Mouse (Mus musculus) left cerebral cortex, postnatal 36 days (tissue): ENCODE data around the gene 3110021N24Rik. TPM values are rescaled to one million over a fixed set of nuclear protein-coding genes. Genes with fewer than 3 reads are reported as not detected.
A peak's percentile ranks its signal among the peaks of the same experiment; 100 is the strongest.

Experiments
- DNase-seq, 2 experiments: peaks; one replicate each; pipeline ENCODE4 v3.0.0; 2021 to 2022; ENCODE audit warnings: low spot score in 2 of 2, mixed read lengths in 1 of 2
- intact Hi-C: fragments of 180-260 bp; cut with DNase I; formaldehyde crosslinking; loops from one replicate; pipeline ENCODE4 v1.15.1; 2025
- total RNA-seq, 2 experiments: library from RNA; stranded (reverse); gene quantifications; 2 replicates each; pipeline ENCODE4 v1.2.3; 2021

3110021N24Rik gene
- total RNA-seq, 2 experiments from 2014 or later, result 1.3 to 1.7 TPM

DNA sequence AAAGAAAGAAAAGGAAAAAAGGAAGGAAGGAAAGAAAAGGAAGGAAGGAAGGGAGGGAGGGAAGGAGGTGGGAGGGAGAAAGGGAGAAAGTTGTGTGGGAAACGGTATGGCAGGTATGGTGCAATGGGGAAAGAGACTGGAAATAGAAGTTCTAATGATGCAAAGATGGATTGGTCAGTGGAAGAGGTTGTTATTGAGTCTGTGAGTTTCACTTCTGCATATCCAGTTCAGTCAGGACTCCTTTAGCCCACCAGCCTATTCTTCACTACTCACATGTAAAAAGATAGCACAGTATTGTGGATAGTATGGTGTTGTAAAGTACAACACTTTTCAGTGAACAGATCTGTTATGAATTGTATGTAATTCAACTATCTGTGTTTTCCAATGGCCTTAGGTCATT lies 71.1 kb downstream of the 3110021N24Rik start:
- intact Hi-C loops, result no loop called here
- no peak for DNase-seq

DNA sequence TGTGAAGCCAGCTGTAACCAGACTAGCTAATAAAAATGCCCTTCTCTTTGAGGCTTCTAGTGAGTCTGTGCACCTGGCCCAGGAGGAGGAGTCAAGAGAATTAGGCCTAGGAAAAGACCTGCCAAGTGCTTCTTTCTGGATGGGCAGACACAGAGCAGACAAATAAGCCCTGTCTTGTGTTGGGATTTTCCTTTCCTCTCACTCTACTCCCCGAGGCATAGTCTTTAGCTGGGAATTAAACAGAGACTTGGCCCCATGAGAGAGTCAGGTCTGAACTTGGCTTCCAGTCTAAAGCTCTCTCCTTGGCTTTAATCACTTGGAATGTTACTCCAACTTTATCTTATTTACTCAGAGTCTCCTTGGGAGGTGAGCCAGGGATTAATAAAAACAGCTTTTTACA lies 74.5 kb downstream of the 3110021N24Rik start:
- no peak for DNase-seq
- intact Hi-C loops, result no loop called here

DNA sequence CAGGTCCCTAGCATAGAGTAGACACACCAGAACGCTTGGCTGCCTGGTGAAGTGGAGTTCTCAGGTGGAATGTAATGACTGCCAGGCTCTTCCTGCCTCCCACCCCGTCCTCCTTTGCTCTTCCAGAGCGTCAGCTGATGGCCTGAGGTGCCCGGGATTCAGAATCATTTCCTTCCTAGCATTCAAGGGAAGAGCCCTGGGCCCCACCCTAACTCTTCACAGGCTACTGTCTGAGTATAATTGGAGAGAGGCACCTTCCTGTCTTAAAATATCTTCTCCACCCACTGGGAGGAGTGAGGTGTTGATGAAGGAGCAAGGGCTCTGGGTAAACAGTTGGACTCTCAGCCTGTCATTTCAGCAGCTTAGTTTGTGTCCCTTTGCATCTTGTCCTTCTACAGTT lies 77.3 kb downstream of the 3110021N24Rik start:
- no peak for DNase-seq
- intact Hi-C loops, result no loop called here

DNA sequence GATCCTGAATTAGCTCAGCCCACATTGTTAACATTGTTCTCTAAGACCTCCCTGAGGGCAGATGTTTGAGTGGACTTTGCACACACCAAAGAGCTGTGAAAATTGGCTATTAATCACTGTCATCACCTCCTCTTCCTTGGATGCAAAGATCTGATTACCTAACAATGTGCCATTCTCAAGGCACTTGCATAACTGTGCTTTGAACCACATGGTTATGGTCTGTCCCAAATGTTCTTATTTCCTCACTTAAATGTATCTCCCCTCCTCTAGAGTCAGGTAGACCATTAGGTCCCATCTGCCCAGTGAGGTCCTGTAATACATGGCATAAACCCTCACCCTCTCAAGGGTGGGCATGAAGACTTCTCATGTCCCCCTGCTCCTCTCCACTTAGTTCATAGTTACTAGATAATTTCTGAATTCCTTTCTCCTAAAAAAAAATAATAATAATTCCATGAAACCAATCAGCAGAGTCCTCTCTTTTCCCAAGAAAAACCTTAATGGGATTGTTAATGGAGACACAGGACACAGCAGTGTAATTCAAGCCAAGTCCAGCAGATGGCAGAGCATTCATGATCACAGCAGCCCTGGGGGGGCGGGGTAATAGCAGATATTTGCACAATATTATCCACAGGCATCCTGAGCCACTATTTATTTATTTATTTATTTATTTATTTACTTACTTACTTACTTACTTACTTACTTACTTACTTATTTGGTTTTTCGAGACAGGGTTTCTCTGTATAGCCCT lies 78.8 kb downstream of the 3110021N24Rik start:
- intact Hi-C loops, result no loop called here

DNA sequence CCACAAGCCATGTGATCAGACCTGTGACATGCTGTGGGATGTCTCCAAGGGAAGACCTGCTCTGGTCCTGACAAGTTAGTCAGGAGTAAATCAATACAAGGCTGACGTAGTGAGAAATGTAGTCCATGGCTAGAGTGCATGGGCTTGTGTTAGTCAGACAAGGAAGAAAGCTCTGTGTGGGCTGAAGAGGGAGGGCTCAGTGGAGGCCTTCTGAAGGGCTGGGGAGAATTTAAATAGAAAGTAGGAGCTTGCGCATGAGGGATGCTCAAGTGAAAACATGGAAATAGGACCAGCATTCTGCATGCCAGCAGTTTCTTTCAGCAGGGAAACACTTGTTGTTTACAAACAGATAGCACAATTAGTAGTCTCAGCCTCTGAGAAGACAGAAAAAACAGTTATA lies 84.1 kb downstream of the 3110021N24Rik start:
- intact Hi-C loops, result no loop called here
- DNase-seq, result no peak

More for the DNA sequence above, 78.8 kb downstream of the 3110021N24Rik start:
- peak; percentile 15 to 44 for DNase-seq

DNA sequence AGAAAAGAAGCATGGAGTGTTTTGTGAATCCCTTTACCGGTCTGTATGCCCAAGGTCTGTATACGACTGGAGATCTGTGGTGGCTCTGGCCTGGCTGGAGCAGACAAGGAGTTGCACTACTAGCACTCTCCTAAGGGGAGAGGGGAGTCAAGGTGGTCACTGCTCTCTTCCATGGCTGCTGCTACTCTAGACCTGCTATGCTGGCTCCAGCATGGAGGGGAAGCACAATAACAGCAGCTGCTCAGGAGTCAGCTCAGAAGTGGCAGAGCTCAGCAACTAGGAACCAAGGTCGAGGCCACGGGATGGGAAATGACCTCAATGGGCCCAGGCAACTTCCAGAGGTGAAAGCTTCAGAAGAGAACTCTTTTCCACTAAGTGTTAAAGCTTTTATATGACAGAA lies 91.7 kb downstream of the 3110021N24Rik start:
- intact Hi-C loops, result no loop called here
- no peak for DNase-seq

DNA sequence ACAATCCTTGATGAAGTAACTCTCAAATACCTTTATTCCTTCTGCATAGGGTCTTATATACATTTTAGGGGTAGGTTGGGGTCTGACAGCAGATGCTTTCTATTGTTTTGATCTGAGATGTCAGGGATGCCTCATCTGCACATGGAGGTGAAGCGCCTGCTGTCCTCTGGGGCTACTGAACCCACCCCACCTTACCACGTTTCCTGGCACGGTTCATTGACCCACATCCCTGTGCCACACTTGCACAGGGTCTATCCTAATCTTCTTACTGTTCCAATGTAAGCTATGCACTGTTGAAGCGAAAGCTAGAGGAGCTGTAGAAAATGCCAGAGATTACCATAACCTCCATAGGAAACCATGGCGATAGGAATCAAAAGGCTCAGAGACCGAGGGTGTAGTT lies 92.1 kb downstream of the 3110021N24Rik start:
- no peak for DNase-seq
- intact Hi-C loops, result no loop called here

DNA sequence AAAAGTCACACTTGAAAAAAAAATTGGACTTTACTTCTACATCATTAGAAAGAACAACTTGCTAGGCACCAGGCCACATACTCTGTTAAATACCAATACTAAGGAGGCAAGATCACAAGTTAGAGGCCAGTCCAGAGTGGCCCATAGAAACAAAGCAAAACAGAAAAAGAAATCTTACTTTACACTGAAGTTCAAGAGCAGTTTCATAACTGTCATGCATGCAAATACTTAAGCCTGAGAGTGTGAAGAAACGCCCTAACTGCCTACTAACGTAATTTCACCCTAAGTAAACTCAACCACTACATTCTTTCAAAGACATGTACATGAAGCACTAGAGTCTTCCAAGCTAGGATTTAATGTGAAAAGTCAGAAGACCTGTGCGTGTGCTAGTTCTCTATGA lies 106.2 kb downstream of the 3110021N24Rik start:
- intact Hi-C loops, result no loop called here
- DNase-seq, result no peak

DNA sequence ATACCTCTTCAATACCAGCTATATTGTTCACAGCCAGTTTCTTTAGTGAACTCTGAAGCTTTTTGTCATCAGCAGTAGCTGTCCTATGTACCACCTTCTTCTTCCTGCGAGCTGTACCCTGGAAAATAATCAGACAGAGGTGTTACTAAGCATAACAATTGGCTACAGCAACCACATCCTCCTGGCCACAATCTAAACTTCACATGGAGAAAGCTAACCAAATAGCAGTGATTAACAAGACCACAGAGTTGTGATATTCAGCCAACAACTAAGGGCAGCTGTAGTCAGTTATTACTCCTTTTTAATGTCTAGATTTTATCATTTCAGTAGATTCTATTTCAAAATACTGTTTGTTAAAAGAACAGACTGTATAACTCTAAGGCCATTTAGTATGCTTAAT lies 106.6 kb downstream of the 3110021N24Rik start:
- intact Hi-C loops, result no loop called here

DNA sequence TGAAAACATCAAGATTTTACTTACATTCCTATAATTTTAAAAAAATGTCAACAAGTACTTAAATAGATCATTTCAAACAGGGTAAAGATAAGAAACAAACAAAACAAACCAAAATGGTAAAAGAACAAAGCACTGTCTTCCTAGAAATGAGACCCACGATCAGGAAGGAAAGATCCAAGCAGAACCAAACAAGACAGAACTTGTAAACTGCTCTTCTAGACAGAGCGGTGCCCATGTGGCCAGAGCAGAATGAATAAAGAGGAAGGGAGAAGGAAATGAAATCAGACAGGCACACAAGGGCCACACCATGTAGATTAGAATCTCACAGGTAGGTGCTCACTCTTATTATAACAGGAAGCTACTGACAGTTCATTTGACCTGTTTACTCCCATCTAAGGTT lies 107.2 kb downstream of the 3110021N24Rik start:
- DNase-seq, result no peak
- intact Hi-C loops, result no loop called here

More for the DNA sequence above, 106.6 kb downstream of the 3110021N24Rik start:
- DNase-seq, result no peak

DNA sequence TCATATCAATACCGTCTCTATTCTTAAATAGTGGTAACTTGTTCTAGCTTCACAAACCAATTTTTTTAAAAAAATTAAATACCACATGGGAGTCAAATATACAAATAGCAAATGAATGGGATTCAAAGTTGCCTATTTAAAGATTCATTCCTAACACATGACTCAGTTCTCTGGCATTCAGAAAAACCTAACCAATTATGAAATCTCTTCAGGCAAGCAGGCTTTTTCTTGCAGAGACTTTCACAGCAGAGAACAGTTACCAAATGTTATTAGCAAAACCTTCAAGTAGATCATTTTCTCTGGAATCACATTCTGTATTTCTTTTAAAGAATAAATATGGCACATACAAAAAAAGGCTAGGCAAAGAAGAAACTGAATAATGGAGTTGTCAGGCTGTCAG lies 111.2 kb downstream of the 3110021N24Rik start:
- DNase-seq, result no peak

More for the DNA sequence above, 111.2 kb downstream of the 3110021N24Rik start:
- intact Hi-C loops, result no loop called here

Other genes starting within 250 kb of the 3110021N24Rik start
- 10 to 100 TPM; 28.7 to 29.1 TPM for gene Prpf38a, start 140.3 kb upstream of the 3110021N24Rik start, total RNA-seq
- gene Orc1, start 140.2 kb upstream of the 3110021N24Rik start, total RNA-seq, result not detected
- gene Cc2d1b, start 99.7 kb upstream of the 3110021N24Rik start, total RNA-seq, result 10 to 100 TPM; 31.3 to 48.2 TPM
- gene Zfyve9, start 61.1 kb downstream of the 3110021N24Rik start, total RNA-seq, result 10 to 100 TPM; 63.7 to 67.4 TPM
- gene Btf3l4, start 114.0 kb downstream of the 3110021N24Rik start, total RNA-seq, result 10 to 100 TPM; 87.3 to 92.0 TPM
- gene Txndc12, start 115.0 kb downstream of the 3110021N24Rik start, total RNA-seq, result 10 to 100 TPM; 39.4 to 40.9 TPM
- gene Kti12, start 128.1 kb downstream of the 3110021N24Rik start, total RNA-seq, result 10 to 100 TPM; 16.4 to 17.0 TPM
- under 1 TPM in 1 of 2 experiments, not detected in 1; 0.35 TPM for gene A730015C16Rik, start 129.0 kb downstream of the 3110021N24Rik start, total RNA-seq
- 10 to 100 TPM; 84.3 to 91.3 TPM for gene Rab3b, start 159.4 kb downstream of the 3110021N24Rik start, total RNA-seq